Mouse (Mus musculus): ENCODE results near the gene Fgf23.

DNA sequence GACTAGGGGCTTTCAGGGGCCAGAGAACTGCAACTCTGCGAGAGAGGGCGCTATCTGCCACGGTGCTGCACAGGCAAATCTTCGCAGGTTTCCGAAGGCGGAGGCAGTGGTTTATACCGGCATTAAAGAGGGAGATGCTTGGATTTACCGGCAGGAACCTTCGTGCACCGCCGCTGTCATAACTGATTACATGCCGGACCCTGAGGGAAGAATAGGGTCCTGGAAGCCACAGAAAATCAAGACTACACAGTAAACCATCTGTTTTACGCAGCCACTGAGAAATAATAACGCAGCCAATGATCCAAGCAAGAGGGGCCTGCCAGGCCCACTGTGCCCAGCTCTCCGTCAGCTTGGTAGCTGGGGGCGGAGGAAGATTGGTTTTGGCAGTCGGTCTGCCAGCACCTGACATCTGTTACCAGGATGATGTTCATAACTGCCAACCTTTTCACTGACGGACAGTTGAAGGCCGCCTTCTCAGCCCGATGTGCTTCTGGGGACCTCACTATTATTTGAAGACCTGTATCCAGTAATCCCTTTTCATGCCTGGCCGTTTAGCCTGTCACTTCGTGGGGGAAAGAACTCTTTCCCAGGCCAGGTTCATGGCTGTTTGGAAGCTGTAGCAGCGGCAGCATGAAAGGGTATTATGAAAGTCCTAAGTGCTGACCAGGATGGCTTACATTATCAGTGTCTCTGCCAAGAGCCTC, 42.2 kb downstream of the Fgf23 start:
- no peak for TF ChIP-seq CTCF (IDR thresholded peaks at IDR 0.05; ENCODE audit: low read depth, low read length)
- no peak for TF ChIP-seq GATA1 (IDR thresholded peaks at IDR 0.05; ENCODE audit: borderline replicate concordance, low read length)
- no peak for TF ChIP-seq TAL1 (conservative IDR thresholded peaks at IDR 0.05; ENCODE audit: low read depth, low read length)
- TF ChIP-seq GATA2 (IDR thresholded peaks at IDR 0.05; ENCODE audit: borderline replicate concordance, low read depth, low read length): no peak
- TF ChIP-seq POLR2AphosphoS5 (IDR thresholded peaks at IDR 0.05; ENCODE audit: insufficient replicate concordance, low read depth, low read length): no peak
